Mouse (Mus musculus): Measurements from ENCODE around the gene Mettl26. TPM values are rescaled to one million over a fixed set of nuclear protein-coding genes. Genes with fewer than 3 reads are reported as not detected.

Mettl26 gene
- polyA plus RNA-seq, 1 experiment from 2014 or later, result 57.1 TPM

GRCm38 (mm10) chr17:25886806-25887205 is 11.9 kb downstream of the Mettl26 start:
- H3K36me3 ChIP-seq (ENCODE audit: control insufficient read depth, insufficient read depth, low read length), result peaks cover 8% of the 10 kb centered on the region
- H3K4me3 ChIP-seq (replicated peaks; ENCODE audit: low read length), result no peak overlapping the region
- H3K27me3 ChIP-seq (ENCODE audit: control insufficient read depth, insufficient read depth, low read length), result no peaks in the 10 kb centered on the region
- no peak overlapping the region for H3K4me2 ChIP-seq (ENCODE audit: low read depth, low read length)
- no peak overlapping the region for H3K27ac ChIP-seq (ENCODE audit: low read length)
- ATAC-seq (ENCODE audit: insufficient read depth, low FRiP score), result no peak
- H3K4me1 ChIP-seq (ENCODE audit: control insufficient read depth, insufficient read depth, low read length), result no peaks in the 10 kb centered on the region
- no peak overlapping the region for H3K9ac ChIP-seq (ENCODE audit: low read length)
- no peaks in the 10 kb centered on the region for H3K9me3 ChIP-seq (replicated peaks; ENCODE audit: control insufficient read depth, low read length)

DNA sequence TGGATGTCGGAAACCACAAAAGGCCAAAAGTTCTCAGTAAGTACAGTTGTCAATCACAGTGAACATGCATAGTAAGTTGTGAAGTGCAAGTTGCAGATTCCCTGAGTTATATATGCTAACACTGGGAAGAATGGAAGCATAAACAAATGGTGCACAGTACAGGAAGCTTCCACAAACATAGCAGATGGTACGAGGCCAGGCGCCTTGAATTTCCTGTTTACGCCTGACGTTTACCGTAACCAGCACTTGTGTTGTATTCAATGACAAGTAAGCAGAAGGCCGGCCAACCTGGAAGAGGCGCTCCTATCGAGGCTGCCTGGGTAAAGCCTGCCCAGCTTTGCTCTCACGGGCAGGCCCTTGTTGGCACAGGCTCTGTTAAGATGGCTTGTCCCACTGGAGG is 12.6 kb downstream of the Mettl26 start:
- ATAC-seq (ENCODE audit: insufficient read depth, low FRiP score), result no peak
- H3K9me3 ChIP-seq (replicated peaks; ENCODE audit: control insufficient read depth, low read length), result no peaks in the 10 kb centered on the region
- 78% methylated on average over 10 of the region's 10 CpGs for WGBS
- no peaks in the 10 kb centered on the region for H3K4me1 ChIP-seq (ENCODE audit: control insufficient read depth, insufficient read depth, low read length)
- no peak overlapping the region for H3K4me3 ChIP-seq (replicated peaks; ENCODE audit: low read length)
- peaks cover 8% of the 10 kb centered on the region for H3K36me3 ChIP-seq (ENCODE audit: control insufficient read depth, insufficient read depth, low read length)
- no peak overlapping the region for H3K27ac ChIP-seq (ENCODE audit: low read length)
- H3K4me2 ChIP-seq (ENCODE audit: low read depth, low read length), result no peak overlapping the region
- H3K27me3 ChIP-seq (ENCODE audit: control insufficient read depth, insufficient read depth, low read length), result no peaks in the 10 kb centered on the region
- H3K9ac ChIP-seq (ENCODE audit: low read length), result no peak overlapping the region

DNA sequence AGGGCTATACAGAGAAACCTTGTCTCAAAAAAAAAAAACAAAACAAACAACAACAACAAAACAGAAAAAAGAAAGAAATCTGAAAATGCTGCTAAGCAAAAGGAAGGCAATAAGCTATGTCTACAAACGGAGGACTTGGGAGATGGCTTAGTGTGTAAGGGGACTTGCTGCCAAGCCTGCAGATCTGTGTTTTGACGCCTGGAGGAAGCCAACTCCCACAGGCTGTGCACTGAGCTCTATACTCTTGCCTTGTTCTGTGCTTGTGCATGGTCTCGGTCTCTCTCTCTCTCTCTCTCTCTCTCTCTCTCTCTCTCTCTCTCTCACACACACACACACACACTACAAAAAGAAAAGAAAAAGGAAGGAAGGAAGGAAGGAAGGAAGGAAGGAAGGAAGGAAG is 14.0 kb downstream of the Mettl26 start:
- ATAC-seq (ENCODE audit: insufficient read depth, low FRiP score), result no peak
- peaks cover 4% of the 10 kb centered on the region for H3K36me3 ChIP-seq (ENCODE audit: control insufficient read depth, insufficient read depth, low read length)
- H3K27me3 ChIP-seq (ENCODE audit: control insufficient read depth, insufficient read depth, low read length), result no peaks in the 10 kb centered on the region
- H3K4me3 ChIP-seq (replicated peaks; ENCODE audit: low read length), result no peak overlapping the region
- WGBS, result 87% methylated on average over 3 of the region's 3 CpGs
- H3K9me3 ChIP-seq (replicated peaks; ENCODE audit: control insufficient read depth, low read length), result no peaks in the 10 kb centered on the region
- H3K4me1 ChIP-seq (ENCODE audit: control insufficient read depth, insufficient read depth, low read length), result no peaks in the 10 kb centered on the region
- no peak overlapping the region for H3K9ac ChIP-seq (ENCODE audit: low read length)
- no peak overlapping the region for H3K27ac ChIP-seq (ENCODE audit: low read length)
- no peak overlapping the region for H3K4me2 ChIP-seq (ENCODE audit: low read depth, low read length)

- ATAC-seq (ENCODE audit: insufficient read depth, low FRiP score), result peak; percentile 68
- no peaks in the 10 kb centered on the region for H3K9me3 ChIP-seq (replicated peaks; ENCODE audit: control insufficient read depth, low read length)
- H3K4me3 ChIP-seq (replicated peaks; ENCODE audit: low read length), result no peak overlapping the region
- 34% methylated on average over 2 of the region's 2 CpGs for WGBS
- H3K9ac ChIP-seq (ENCODE audit: low read length), result no peak overlapping the region
- H3K4me2 ChIP-seq (ENCODE audit: low read depth, low read length), result no peak overlapping the region
- no peaks in the 10 kb centered on the region for H3K27me3 ChIP-seq (ENCODE audit: control insufficient read depth, insufficient read depth, low read length)
- no peak overlapping the region for H3K27ac ChIP-seq (ENCODE audit: low read length)
- no peaks in the 10 kb centered on the region for H3K4me1 ChIP-seq (ENCODE audit: control insufficient read depth, insufficient read depth, low read length)
- no peaks in the 10 kb centered on the region for H3K36me3 ChIP-seq (ENCODE audit: control insufficient read depth, insufficient read depth, low read length)
These were observed 19.2 kb downstream of the Mettl26 start for GRCm38 (mm10) chr17:25893975-25894617.

- WGBS, result 52% methylated on average over 2 of the region's 2 CpGs
- no peak overlapping the region for H3K4me2 ChIP-seq (ENCODE audit: low read depth, low read length)
- no peaks in the 10 kb centered on the region for H3K4me1 ChIP-seq (ENCODE audit: control insufficient read depth, insufficient read depth, low read length)
- no peak for ATAC-seq (ENCODE audit: insufficient read depth, low FRiP score)
- H3K9ac ChIP-seq (ENCODE audit: low read length), result no peak overlapping the region
- H3K9me3 ChIP-seq (replicated peaks; ENCODE audit: control insufficient read depth, low read length), result no peaks in the 10 kb centered on the region
- no peak overlapping the region for H3K27ac ChIP-seq (ENCODE audit: low read length)
- no peaks in the 10 kb centered on the region for H3K27me3 ChIP-seq (ENCODE audit: control insufficient read depth, insufficient read depth, low read length)
- no peak overlapping the region for H3K4me3 ChIP-seq (replicated peaks; ENCODE audit: low read length)
- H3K36me3 ChIP-seq (ENCODE audit: control insufficient read depth, insufficient read depth, low read length), result 0 out of 2 replicates have a peak, but pooled peaks cover 2% of the 10 kb centered on the region
These were observed 20.5 kb downstream of the Mettl26 start for GRCm38 (mm10) chr17:25895415-25895814.

GRCm38 (mm10) chr17:25895891-25896290 is 21.0 kb downstream of the Mettl26 start:
- Histone ChIP-seq H3K9me3 (replicated peaks; ENCODE audit: control insufficient read depth, low read length) (no peaks in the 10 kb centered on the region), H3K27me3 (ENCODE audit: control insufficient read depth, insufficient read depth, low read length) (no peaks in the 10 kb centered on the region), H3K4me2 (ENCODE audit: low read depth, low read length) (no peak overlapping the region), H3K27ac (ENCODE audit: low read length) (no peak overlapping the region), H3K4me1 (ENCODE audit: control insufficient read depth, insufficient read depth, low read length) (no peaks in the 10 kb centered on the region), H3K36me3 (ENCODE audit: control insufficient read depth, insufficient read depth, low read length) (0 out of 2 replicates have a peak, but pooled peaks cover 7% of the 10 kb centered on the region), H3K4me3 (replicated peaks; ENCODE audit: low read length) (no peak overlapping the region), H3K9ac (ENCODE audit: low read length) (no peak overlapping the region)
- WGBS, result 71% methylated on average over 12 of the region's 12 CpGs
- ATAC-seq (ENCODE audit: insufficient read depth, low FRiP score), result no peak

DNA sequence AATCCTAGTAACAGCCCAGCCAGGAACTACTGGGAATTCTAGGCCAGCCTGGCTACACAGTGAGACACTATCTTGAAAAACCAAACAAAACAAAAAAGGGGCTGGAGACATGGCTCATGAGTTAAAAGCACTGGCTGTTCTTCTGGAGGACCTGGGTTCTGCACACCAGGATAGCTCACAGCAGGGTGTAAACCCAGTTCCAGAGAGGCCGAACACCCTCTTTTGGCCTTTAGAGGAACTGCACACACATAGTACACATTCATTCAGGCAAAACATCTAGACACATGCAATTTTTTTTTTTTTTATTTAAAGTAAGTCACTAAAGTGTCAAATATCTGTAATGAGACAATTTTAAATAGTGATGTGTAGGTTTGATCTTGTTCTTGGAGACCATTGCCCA is 25.3 kb downstream of the Mettl26 start:
- no peaks in the 10 kb centered on the region for H3K27me3 ChIP-seq (ENCODE audit: control insufficient read depth, insufficient read depth, low read length)
- H3K4me3 ChIP-seq (replicated peaks; ENCODE audit: low read length), result no peak overlapping the region
- H3K27ac ChIP-seq (ENCODE audit: low read length), result no peak overlapping the region
- WGBS, result 97% methylated on average over 1 of the region's 1 CpGs
- H3K9ac ChIP-seq (ENCODE audit: low read length), result no peak overlapping the region
- H3K4me1 ChIP-seq (ENCODE audit: control insufficient read depth, insufficient read depth, low read length), result no peaks in the 10 kb centered on the region
- no peak for ATAC-seq (ENCODE audit: insufficient read depth, low FRiP score)
- H3K4me2 ChIP-seq (ENCODE audit: low read depth, low read length), result no peak overlapping the region
- 0 out of 2 replicates have a peak, but pooled peaks cover 8% of the 10 kb centered on the region for H3K36me3 ChIP-seq (ENCODE audit: control insufficient read depth, insufficient read depth, low read length)
- H3K9me3 ChIP-seq (replicated peaks; ENCODE audit: control insufficient read depth, low read length), result no peaks in the 10 kb centered on the region

- 0 out of 2 replicates have a peak, but pooled peaks cover 8% of the 10 kb centered on the region for H3K36me3 ChIP-seq (ENCODE audit: control insufficient read depth, insufficient read depth, low read length)
- no peaks in the 10 kb centered on the region for H3K4me1 ChIP-seq (ENCODE audit: control insufficient read depth, insufficient read depth, low read length)
- H3K27ac ChIP-seq (ENCODE audit: low read length), result no peak overlapping the region
- H3K4me2 ChIP-seq (ENCODE audit: low read depth, low read length), result no peak overlapping the region
- no peak overlapping the region for H3K9ac ChIP-seq (ENCODE audit: low read length)
- H3K9me3 ChIP-seq (replicated peaks; ENCODE audit: control insufficient read depth, low read length), result no peaks in the 10 kb centered on the region
- H3K4me3 ChIP-seq (replicated peaks; ENCODE audit: low read length), result no peak overlapping the region
- WGBS, result 78% methylated on average over 3 of the region's 3 CpGs
- no peaks in the 10 kb centered on the region for H3K27me3 ChIP-seq (ENCODE audit: control insufficient read depth, insufficient read depth, low read length)
- ATAC-seq (ENCODE audit: insufficient read depth, low FRiP score), result no peak
These were observed 28.2 kb downstream of the Mettl26 start for GRCm38 (mm10) chr17:25903061-25903460.

- ATAC-seq (ENCODE audit: insufficient read depth, low FRiP score), result no peak
These were observed 32.8 kb downstream of the Mettl26 start for GRCm38 (mm10) chr17:25907640-25908039.

More at GRCm38 (mm10) chr17:25907640-25908039, 32.8 kb downstream of the Mettl26 start:
- Histone ChIP-seq H3K9ac (ENCODE audit: low read length) (no peak overlapping the region), H3K9me3 (replicated peaks; ENCODE audit: control insufficient read depth, low read length) (no peaks in the 10 kb centered on the region), H3K4me1 (ENCODE audit: control insufficient read depth, insufficient read depth, low read length) (no peaks in the 10 kb centered on the region), H3K4me2 (ENCODE audit: low read depth, low read length) (no peak overlapping the region), H3K27ac (ENCODE audit: low read length) (no peak overlapping the region), H3K27me3 (ENCODE audit: control insufficient read depth, insufficient read depth, low read length) (no peaks in the 10 kb centered on the region), H3K4me3 (replicated peaks; ENCODE audit: low read length) (no peak overlapping the region), H3K36me3 (ENCODE audit: control insufficient read depth, insufficient read depth, low read length) (no peaks in the 10 kb centered on the region)
- 87% methylated on average over 2 of the region's 2 CpGs for WGBS

Data from stomach, embryonic 16.5 days (tissue).